Mouse (Mus musculus) cerebellum, postnatal 14 days (tissue): ENCODE measurements around the gene Erc2.

Source experiments
- DNase-seq, 2 experiments: peaks; one replicate each; pipeline ENCODE4 v3.0.0; 2021; ENCODE audit warnings: mixed read lengths in 2 of 2

Gene Erc2

GRCm38 (mm10) chr14:28514171-28514570 is 891.9 kb downstream of the Erc2 start:
- no peak for DNase-seq

DNA sequence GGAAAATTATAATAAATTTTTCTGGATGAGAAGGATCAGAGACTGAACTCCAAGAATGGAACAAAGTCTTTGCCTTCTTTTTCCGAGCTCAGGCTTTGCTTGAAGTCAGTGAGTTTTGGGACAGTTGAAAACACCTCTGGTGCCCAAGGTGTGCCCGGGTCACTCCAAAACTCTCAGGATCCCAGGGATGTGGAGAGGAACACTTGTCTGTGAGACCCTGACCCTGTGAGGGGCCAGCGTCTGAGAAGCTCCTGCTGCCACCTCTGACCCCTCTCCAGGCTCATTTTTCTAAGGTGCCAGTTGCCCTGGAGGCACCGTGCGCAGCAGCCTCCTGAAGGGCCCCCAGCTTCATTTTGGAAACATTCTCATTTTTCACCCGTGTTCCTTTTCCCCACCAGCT is 893.1 kb downstream of the Erc2 start:
- DNase-seq = no peak

DNA sequence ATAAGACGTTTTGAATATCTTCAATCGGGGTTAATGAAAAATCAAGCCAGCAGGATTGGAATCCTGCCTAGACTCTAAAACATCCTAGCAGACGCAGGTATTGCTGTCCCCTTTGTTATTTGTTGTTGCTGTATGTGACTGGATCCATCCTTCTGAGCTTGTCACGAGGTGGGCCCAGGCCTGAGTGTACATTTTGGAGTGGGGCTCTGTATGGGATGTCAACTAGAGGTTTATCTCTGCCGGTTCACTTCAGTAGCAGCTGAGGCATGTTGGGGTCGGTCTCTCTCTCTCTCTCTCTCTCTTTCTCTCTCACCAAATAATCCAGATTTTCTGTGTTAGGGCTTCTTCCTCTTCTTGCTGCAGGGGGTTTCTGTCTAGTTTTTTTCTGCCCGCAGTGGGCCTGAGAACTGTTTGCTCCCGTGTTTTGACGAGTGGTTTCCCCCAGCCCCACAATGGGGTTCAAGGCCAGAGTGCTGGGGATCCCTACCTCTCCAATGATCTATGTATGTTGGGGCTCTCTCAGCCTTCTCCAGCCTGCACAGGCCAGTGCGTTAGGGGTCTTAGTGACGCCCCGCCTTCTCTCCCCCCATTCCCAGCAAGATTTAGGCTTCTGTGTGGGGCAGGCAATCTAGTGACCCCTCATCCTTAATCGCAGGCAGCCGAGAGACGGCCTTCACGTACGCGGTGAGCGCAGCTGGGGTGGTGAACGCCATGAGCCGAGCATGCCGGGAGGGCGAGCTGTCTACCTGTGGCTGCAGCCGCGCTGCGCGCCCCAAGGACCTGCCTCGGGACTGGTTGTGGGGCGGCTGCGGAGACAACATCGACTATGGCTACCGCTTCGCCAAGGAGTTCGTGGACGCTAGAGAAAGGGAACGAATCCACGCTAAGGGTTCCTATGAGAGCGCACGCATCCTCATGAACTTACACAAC is 895.7 kb downstream of the Erc2 start:
- DNase-seq = no peak

GRCm38 (mm10) chr14:28521106-28521505 is 898.9 kb downstream of the Erc2 start:
- no peak for DNase-seq

DNA sequence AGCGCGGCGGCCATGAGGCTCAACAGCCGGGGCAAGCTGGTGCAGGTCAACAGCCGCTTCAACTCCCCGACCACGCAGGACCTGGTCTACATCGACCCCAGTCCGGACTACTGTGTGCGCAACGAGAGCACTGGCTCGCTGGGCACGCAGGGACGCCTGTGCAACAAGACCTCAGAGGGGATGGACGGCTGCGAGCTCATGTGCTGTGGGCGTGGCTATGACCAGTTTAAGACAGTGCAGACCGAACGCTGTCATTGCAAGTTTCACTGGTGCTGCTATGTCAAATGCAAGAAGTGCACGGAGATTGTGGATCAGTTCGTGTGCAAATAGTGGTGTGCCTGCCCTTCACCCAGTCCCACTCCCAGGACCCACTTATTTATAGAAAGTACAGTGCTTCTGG is 900.4 kb downstream of the Erc2 start:
- no peak for DNase-seq

GRCm38 (mm10) chr14:28525566-28525965 is 903.3 kb downstream of the Erc2 start:
- no peak for DNase-seq
